Mouse (Mus musculus) cortical plate, adult 2 months (tissue): ENCODE data around the gene Snrk.

Experiments used
- CTCF ChIP-seq: fragments of 200-500 bp; IDR thresholded peaks from 2 replicates; pipeline ENCODE4 v1.5.1; 2011; ENCODE audit warnings: mild to moderate bottlenecking, control low read depth, low read length; ENCODE audit not compliant: insufficient read depth; ENCODE audit errors: extremely low read depth
- POLR2A ChIP-seq: fragments of 200-500 bp; IDR thresholded peaks from 2 replicates; pipeline ENCODE4 v1.6.1; 2011; ENCODE audit warnings: mild to moderate bottlenecking, low read length, control low read depth; ENCODE audit not compliant: insufficient read depth; ENCODE audit errors: extremely low read depth

- no peak for TF ChIP-seq POLR2A
- TF ChIP-seq CTCF, result no peak
Measured at GRCm38 (mm10) chr9:122115552-122115951, 1.5 kb upstream of the Snrk start.
